Mouse (Mus musculus) hindbrain, embryonic 12.5 days (tissue): ENCODE measurements around the gene Hint1. TPM values are rescaled to one million over a fixed set of nuclear protein-coding genes. Genes with fewer than 3 reads are reported as not detected.

ENCODE experiments used
- ATAC-seq: fragments of 200-750 bp; cut with Nextera tagmentation; 2 replicates; pipeline ENCODE4 v1.8.0; 2017; ENCODE audit warnings: moderate TSS enrichment; ENCODE audit not compliant: low FRiP score
- H3K27ac ChIP-seq: fragments of 300-500 bp; sonication (generic); 2 replicates; pipeline ENCODE4 v1.5.1; 2016; ENCODE audit warnings: mild to moderate bottlenecking
- H3K27me3 ChIP-seq: fragments of 300-500 bp; sonication (generic); 2 replicates; pipeline ENCODE4 v1.6.1; 2016; ENCODE audit warnings: mild to moderate bottlenecking
- H3K36me3 ChIP-seq: fragments of 300-500 bp; sonication (generic); 2 replicates; pipeline ENCODE4 v1.6.1; 2016; ENCODE audit warnings: mild to moderate bottlenecking
- H3K4me1 ChIP-seq: fragments of 300-500 bp; sonication (generic); 2 replicates; pipeline ENCODE4 v1.6.1; 2016
- H3K4me2 ChIP-seq: fragments of 300-500 bp; sonication (generic); replicated peaks from 2 replicates; pipeline ENCODE4 v1.6.1; 2016; ENCODE audit warnings: mild to moderate bottlenecking
- H3K4me3 ChIP-seq: fragments of 300-500 bp; sonication (generic); 2 replicates; pipeline ENCODE4 v1.5.1; 2016; ENCODE audit warnings: mild to moderate bottlenecking
- H3K9ac ChIP-seq: fragments of 300-500 bp; sonication (generic); 2 replicates; pipeline ENCODE4 v1.6.1; 2016; ENCODE audit warnings: mild to moderate bottlenecking, moderate library complexity
- H3K9me3 ChIP-seq: fragments of 300-500 bp; sonication (generic); replicated peaks from 2 replicates; pipeline ENCODE4 v1.6.1; 2016; ENCODE audit warnings: mild to moderate bottlenecking
- WGBS: fragments of 180-500 bp; shearing (Covaris S2); methylation state at CpG from one replicate; pipeline ENCODE4 v1.1.7; 2016; 5-methylcytosine and 5-hydroxymethylcytosine counted together
- polyA plus RNA-seq: library from polyadenylated mRNA; unstranded; fragments of >200 nt; fragmentation: Nextera tagmentation; extraction: Ambion mirVana; gene quantifications from 2 replicates; pipeline ENCODE4 v1.2.1, GENCODE M21; 2016

Hint1 gene
- polyA plus RNA-seq, 1 experiment from 2014 or later: 656 TPM

DNA sequence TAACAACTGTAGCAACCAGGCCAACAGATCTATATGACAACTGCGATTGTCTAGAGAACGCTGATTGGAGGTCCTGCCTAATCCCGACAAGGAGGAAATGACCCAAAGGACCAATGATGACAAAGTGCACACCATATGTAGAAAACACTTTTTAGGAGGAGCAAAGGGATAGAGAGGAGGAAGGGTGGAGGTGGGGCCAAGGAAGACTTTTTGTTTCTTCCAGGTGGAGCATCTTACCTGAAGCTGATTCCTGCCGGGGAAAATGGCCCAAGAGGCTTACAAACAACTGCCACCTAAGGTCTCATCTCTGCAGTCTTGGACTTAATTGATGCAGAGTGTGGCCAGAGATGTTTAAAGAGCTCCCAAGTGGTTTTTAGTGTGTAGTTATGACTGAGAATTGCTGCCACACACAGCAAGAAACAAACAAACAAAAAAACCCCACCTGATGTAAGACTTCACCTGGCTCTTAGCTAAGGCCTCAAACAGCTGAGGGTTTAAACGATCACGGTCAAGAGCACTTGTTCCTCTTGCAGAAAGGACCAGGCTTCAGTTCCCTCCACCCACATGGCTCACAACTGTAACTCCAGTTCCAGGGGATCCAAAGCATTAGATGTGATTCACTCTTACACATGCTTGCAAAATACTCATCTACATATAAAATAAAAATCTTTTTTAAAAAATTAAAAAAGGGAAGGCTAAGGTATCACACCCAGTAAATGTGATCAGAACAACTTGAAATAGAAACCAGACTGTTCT, 675 bp upstream of the Hint1 start:
- no peaks in the 10 kb centered on the region for H3K9me3 ChIP-seq
- ATAC-seq: no peak

GRCm38 (mm10) chr11:54867049-54867385, 834 bp downstream of the Hint1 start:
- WGBS: 1% methylated on average over 5 of the region's 5 CpGs
- H3K27me3 ChIP-seq: no peaks in the 10 kb centered on the region
- peaks cover 26% of the 10 kb centered on the region for H3K4me1 ChIP-seq
- H3K9me3 ChIP-seq: no peaks in the 10 kb centered on the region
- peak; percentile 53 for ATAC-seq
- H3K9ac ChIP-seq: peak overlapping the region; percentile 98
- H3K4me3 ChIP-seq: peak overlapping the region; percentile 97
- peaks cover 28% of the 10 kb centered on the region for H3K36me3 ChIP-seq
- peak overlapping the region; percentile 92 for H3K27ac ChIP-seq
- H3K4me2 ChIP-seq: peak overlapping the region; percentile 67

More for the DNA sequence above, 675 bp upstream of the Hint1 start:
- 81% methylated on average over 6 of the region's 6 CpGs for WGBS
- peak overlapping the region; percentile 97 for H3K4me3 ChIP-seq
- H3K4me1 ChIP-seq: peaks cover 26% of the 10 kb centered on the region
- H3K27ac ChIP-seq: peak overlapping the region; percentile 92
- H3K9ac ChIP-seq: peak overlapping the region; percentile 98
- no peaks in the 10 kb centered on the region for H3K27me3 ChIP-seq
- H3K36me3 ChIP-seq: peaks cover 14% of the 10 kb centered on the region
- H3K4me2 ChIP-seq: peak overlapping the region; percentile 67

DNA sequence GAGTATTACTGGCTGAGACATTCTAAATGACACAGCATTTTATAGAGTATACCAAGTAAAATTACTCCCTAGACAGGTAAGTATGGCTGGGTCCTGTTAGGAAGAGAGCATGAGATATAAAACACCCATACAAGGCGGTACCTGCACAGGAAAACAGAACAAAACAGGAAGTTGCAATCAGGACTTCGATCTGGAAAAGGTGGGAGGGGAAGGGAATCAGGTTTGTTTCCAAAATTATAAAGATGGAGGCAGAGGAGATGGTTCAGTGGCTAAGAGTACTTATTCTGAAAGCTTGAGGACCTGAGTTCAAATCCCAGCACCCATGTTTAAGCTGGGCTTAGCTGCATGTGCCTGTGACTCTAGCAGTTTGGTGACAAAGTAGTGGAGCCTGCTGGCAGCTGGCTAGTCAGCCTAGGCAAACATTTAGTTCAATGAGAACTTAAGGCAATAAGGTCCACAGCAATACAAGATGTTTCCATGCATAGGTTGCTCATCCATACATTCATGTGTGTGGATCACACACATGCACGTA, 1.8 kb downstream of the Hint1 start:
- ATAC-seq: no peak
- 88% methylated on average over 3 of the region's 3 CpGs for WGBS
- Histone ChIP-seq H3K4me2 (peak overlapping the region; percentile 67), H3K9me3 (no peaks in the 10 kb centered on the region), H3K27ac (no peak overlapping the region), H3K4me3 (peak overlapping the region; percentile 97), H3K9ac (0 out of 2 replicates have a peak overlapping the region, but pooled peaks have one; percentile 98), H3K27me3 (no peaks in the 10 kb centered on the region), H3K36me3 (peaks cover 37% of the 10 kb centered on the region), H3K4me1 (peaks cover 26% of the 10 kb centered on the region)

DNA sequence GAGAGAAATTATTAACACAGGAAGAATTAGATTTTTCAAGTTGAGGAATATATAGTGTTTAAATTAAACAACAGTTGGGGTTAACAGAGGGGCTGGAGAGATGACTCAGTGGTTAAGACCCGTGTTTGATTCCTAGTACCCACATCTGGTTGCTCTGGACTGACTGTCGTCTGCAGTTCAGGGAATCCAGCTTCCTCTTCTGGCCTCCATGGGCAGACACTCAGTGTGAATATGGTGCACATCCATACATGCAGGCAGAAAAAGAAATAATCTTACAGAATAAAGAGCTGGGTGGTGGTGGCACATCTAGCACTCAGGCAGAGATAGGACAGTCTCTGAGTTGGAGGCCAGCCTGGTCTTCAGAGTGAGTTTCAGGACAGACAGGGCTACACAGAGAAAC, 2.3 kb downstream of the Hint1 start:
- no peak overlapping the region for H3K27ac ChIP-seq
- H3K4me3 ChIP-seq: no peak overlapping the region
- H3K4me1 ChIP-seq: peaks cover 24% of the 10 kb centered on the region
- no peak overlapping the region for H3K9ac ChIP-seq
- WGBS: 79% methylated on average over 2 of the region's 2 CpGs
- ATAC-seq: no peak
- H3K4me2 ChIP-seq: peak overlapping the region; percentile 67
- no peaks in the 10 kb centered on the region for H3K9me3 ChIP-seq
- no peaks in the 10 kb centered on the region for H3K27me3 ChIP-seq
- H3K36me3 ChIP-seq: peaks cover 41% of the 10 kb centered on the region

DNA sequence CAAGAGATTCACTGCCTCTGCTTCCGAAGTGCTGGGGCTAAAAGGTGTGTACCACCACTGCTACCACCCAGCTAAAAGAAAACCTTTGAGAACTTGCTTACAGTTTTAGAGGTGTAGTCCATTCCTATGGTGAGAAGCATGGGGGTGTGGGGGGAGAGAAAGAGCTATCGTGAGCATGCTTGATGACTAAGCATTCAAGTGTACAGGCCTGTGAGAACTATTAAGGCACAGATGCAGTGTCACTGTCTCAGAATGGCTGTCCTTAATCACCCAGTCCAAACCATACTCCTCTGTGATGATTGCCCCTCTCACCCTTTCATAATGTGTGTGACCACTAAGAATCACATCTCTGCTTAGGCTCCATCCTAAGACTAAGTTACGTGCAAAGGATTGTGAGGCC, 3.1 kb downstream of the Hint1 start:
- Histone ChIP-seq H3K4me2 (peak overlapping the region; percentile 15; the same call in 1 of the 2 replicates), H3K9me3 (no peaks in the 10 kb centered on the region), H3K36me3 (peaks cover 49% of the 10 kb centered on the region), H3K9ac (0 out of 2 replicates have a peak overlapping the region, but pooled peaks have one; percentile 35), H3K4me3 (no peak overlapping the region), H3K27me3 (no peaks in the 10 kb centered on the region), H3K4me1 (peaks cover 24% of the 10 kb centered on the region), H3K27ac (no peak overlapping the region)
- ATAC-seq: no peak
- WGBS: 81% methylated on average over 3 of the region's 3 CpGs

DNA sequence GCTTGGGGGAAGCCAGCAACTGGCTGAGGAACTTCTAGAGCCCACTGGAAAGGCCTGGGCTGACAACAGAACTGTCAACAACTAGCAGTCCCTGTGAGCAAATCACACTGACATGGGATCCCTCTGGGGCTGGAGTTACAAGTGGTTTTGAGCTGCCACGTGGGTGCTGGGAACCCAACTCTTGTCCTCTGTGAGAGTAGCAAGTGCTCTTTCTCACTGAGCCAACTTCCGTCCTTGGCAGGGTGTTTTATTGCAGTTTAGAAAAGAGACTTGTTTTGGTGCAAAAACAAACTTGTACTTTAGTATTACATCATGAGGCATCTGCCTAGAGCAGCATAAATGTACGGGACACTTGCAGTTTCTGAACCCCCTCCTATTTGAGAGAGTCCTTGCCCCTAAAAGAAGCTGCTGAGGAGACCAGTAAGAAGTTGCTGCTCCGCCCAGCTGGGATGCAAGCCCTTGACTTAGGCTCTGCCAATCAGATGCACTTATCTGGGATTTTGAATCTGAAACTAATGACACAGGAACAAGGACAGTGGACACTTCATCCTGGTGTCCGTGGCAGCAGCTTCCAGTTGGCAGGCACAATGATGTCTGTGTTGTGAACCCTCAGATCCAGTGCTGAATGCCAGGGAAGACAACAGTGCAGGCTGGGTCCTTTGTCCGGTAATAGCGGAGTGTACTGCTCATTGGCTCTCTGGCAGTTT, 5.8 kb downstream of the Hint1 start:
- peaks cover 19% of the 10 kb centered on the region for H3K4me1 ChIP-seq
- H3K4me2 ChIP-seq: no peak overlapping the region
- H3K27me3 ChIP-seq: no peaks in the 10 kb centered on the region
- H3K9me3 ChIP-seq: no peaks in the 10 kb centered on the region
- H3K36me3 ChIP-seq: peaks cover 52% of the 10 kb centered on the region
- no peak overlapping the region for H3K4me3 ChIP-seq
- no peak overlapping the region for H3K9ac ChIP-seq
- WGBS: 76% methylated on average over 7 of the region's 7 CpGs
- H3K27ac ChIP-seq: no peak overlapping the region
- no peak for ATAC-seq

DNA sequence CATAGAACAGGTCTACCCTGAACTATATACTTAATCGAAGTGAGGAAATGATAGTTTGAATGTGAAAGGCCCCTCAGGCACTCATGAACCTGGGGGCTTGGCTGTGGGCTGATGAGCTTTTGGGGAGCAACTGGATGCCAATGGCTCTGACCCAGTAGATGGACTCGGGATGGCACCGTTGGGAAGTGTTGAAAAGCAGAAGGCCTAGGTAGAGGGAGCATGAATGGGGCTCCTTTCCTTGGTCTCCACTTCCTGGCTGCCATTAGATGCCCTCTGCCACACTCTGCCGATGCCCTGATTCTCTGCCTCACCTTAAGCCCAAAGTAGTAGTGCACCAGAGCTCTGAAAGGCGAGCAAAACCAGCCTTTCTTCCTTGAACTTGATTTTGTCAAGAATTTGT, 9.8 kb downstream of the Hint1 start:
- Histone ChIP-seq H3K27me3 (no peaks in the 10 kb centered on the region; the same call in 1 of the 2 replicates), H3K4me1 (peaks cover 2% of the 10 kb centered on the region; the same call in 1 of the 2 replicates), H3K4me3 (no peak overlapping the region), H3K9me3 (no peaks in the 10 kb centered on the region), H3K36me3 (peaks cover 34% of the 10 kb centered on the region), H3K9ac (no peak overlapping the region), H3K4me2 (no peak overlapping the region), H3K27ac (no peak overlapping the region)
- no peak for ATAC-seq
- WGBS: 90% methylated on average over 5 of the region's 5 CpGs

DNA sequence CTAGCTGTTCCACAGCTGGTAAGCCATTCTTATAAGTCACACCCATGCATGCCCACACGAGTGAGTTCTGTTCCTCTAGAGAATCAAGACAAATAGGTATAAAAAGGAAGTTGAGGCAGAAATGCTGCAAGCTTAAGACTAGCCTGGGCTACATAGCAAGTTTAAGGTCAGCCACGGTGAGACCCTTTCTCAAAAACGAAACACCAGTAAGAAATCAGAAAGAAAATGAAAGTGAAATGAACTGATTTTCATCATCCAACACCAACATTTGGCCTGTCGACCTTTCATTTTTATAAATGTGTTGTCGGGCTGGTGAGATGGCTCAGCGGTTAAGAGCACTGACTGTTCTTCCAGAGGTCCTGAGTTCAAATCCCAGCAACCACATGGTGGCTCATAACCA, 12.7 kb downstream of the Hint1 start:
- no peak overlapping the region for H3K9ac ChIP-seq
- no peak overlapping the region for H3K4me2 ChIP-seq
- H3K4me1 ChIP-seq: peaks cover 5% of the 10 kb centered on the region; the same call in 1 of the 2 replicates
- no peak overlapping the region for H3K27ac ChIP-seq
- no peak for ATAC-seq
- WGBS: 81% methylated on average over 6 of the region's 6 CpGs
- H3K9me3 ChIP-seq: no peaks in the 10 kb centered on the region
- no peak overlapping the region for H3K4me3 ChIP-seq
- no peaks in the 10 kb centered on the region; the same call in 1 of the 2 replicates for H3K27me3 ChIP-seq
- peaks cover 7% of the 10 kb centered on the region for H3K36me3 ChIP-seq

DNA sequence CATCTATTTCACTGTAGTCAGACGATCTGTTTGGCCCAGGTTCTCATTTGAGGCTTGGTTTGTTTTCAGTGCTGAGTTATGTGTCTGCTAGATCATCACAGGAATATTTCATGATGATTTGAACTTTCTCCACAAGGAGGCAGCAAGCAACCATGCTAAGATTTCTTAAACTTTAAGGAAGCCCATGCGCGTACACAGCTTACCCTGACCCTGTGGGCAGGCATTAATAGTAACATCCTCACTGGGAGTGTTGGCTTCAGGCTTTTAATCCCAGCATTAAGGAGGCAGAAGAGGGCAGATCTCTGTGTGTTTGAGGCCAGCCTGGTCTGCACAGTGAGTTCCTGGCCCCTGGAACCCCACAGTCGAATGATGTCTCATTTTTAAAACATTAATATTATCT, 13.3 kb downstream of the Hint1 start:
- Histone ChIP-seq H3K9me3 (no peaks in the 10 kb centered on the region), H3K4me1 (peaks cover 5% of the 10 kb centered on the region; the same call in 1 of the 2 replicates), H3K27ac (no peak overlapping the region), H3K4me2 (no peak overlapping the region), H3K4me3 (no peak overlapping the region), H3K27me3 (no peaks in the 10 kb centered on the region; the same call in 1 of the 2 replicates), H3K36me3 (peaks cover 2% of the 10 kb centered on the region), H3K9ac (no peak overlapping the region)
- no peak for ATAC-seq
- WGBS: 47% methylated on average over 4 of the region's 4 CpGs

GRCm38 (mm10) chr11:54879922-54880321, 13.7 kb downstream of the Hint1 start:
- Histone ChIP-seq H3K27me3 (no peaks in the 10 kb centered on the region; the same call in 1 of the 2 replicates), H3K36me3 (no peaks in the 10 kb centered on the region), H3K9ac (no peak overlapping the region), H3K4me3 (no peak overlapping the region), H3K27ac (no peak overlapping the region), H3K4me2 (no peak overlapping the region), H3K4me1 (peaks cover 5% of the 10 kb centered on the region; the same call in 1 of the 2 replicates), H3K9me3 (no peaks in the 10 kb centered on the region)
- ATAC-seq: no peak
- WGBS: 77% methylated on average over 10 of the region's 10 CpGs

DNA sequence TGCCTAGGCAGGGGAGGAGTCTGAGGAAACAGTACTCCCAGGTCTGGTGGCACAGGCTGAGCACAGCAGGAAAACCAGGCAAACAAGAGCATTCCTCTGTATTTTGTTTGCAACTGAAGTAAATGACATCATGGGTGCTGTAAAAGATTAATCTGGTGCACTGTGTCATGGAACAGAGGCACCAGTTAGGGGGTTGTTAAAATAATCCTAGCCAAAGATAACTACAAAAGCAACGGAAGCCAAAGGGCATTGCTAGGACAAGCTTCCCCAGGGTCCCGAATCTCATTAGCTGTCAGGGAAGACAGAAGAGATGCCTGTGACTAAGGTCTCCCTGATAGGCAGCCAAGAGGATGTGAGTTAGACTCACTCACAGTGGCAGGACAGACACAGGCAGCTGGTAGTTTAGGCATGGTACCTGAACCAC, 14.9 kb downstream of the Hint1 start:
- ATAC-seq: no peak
- WGBS: 0% methylated on average over 2 of the region's 2 CpGs
- H3K4me3 ChIP-seq: no peak overlapping the region
- H3K27me3 ChIP-seq: no peaks in the 10 kb centered on the region; the same call in 1 of the 2 replicates
- H3K4me2 ChIP-seq: no peak overlapping the region
- H3K36me3 ChIP-seq: no peaks in the 10 kb centered on the region
- H3K9me3 ChIP-seq: no peaks in the 10 kb centered on the region
- H3K4me1 ChIP-seq: peaks cover 5% of the 10 kb centered on the region; the same call in 1 of the 2 replicates
- no peak overlapping the region for H3K27ac ChIP-seq
- H3K9ac ChIP-seq: no peak overlapping the region; the same call in 1 of the 2 replicates

DNA sequence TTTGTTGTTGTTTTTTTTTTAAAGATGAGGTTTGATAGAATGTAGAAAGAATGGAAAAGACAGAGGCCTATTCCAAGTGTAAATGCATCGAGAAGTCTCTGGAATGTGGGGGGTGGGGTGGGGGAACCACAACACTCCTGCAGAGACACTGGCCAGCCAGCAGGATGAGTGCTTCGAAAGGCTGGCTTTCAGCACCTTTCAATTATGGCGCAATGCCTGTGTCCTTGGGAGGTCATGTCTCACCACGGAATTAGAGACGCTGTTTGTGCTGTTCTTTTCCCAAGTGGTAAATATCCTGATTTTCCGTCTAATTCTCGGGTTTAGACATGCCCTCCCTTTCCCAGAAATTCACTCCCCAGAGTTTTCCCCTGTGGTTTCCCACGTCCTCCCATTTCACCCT, 16.5 kb downstream of the Hint1 start:
- Histone ChIP-seq H3K4me2 (no peak overlapping the region), H3K27ac (no peak overlapping the region), H3K27me3 (no peaks in the 10 kb centered on the region; the same call in 1 of the 2 replicates), H3K9me3 (no peaks in the 10 kb centered on the region), H3K4me3 (no peak overlapping the region), H3K36me3 (no peaks in the 10 kb centered on the region), H3K9ac (no peak overlapping the region), H3K4me1 (peaks cover 5% of the 10 kb centered on the region; the same call in 1 of the 2 replicates)
- WGBS: 29% methylated on average over 8 of the region's 8 CpGs
- ATAC-seq: no peak
